Mouse (Mus musculus): ENCODE data around the gene Rnf7. TPM values are rescaled to one million over a fixed set of nuclear protein-coding genes. Genes with fewer than 3 reads are reported as not detected.

The Rnf7 gene
- 199 TPM for polyA plus RNA-seq (2015; fragmentation: Illumina TruSeq; extraction: RNeasy Lipid Tissue Mini Kit (QIAGEN cat#74804); ENCODE audit: low read depth, low replicate concordance)

GRCm38 (mm10) chr9:96478071-96478888 lies at the start of gene Rnf7:
Gene Rnf7, minus strand, starts transcription at chr9:96478675.

DNA sequence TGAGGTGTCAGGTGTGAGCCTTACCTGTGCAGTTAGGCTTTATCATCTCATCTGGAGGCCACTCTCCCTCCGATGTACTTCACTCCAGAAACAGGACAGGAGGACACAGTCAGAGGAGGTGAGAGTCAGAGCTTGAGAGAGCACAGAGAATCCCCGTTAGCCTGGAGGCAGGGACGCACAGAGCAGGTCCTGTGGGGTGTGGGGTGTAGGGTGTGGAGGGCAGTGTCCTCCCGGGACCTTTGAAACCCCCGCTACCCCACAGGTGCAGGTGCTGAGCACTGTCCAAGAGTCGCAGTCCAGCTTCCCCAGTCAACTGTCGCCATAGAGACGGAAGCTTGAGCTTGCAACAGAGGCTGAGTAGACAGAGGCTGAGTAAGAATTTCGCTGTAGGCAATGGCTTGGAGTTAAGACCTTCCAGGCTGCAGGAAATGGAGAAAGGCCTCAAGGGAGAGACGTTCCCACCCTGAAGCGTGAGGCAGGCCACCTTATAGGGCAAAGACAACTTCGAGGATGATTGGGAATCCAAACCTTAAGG lies 46.6 kb upstream of the Rnf7 start, which contains the start of gene Gm28729:
Gm28729 (minus strand) TSS at position 293 of the 535 bp plus-strand sequence.

Other genes starting within 250 kb of the Rnf7 start
- gene Atp1b3, start 114.2 kb downstream of the Rnf7 start, polyA plus RNA-seq (2015; fragmentation: Illumina TruSeq; extraction: RNeasy Lipid Tissue Mini Kit (QIAGEN cat#74804); ENCODE audit: low read depth, low replicate concordance) = 143 TPM
- 0.59 TPM for gene Gm28729, start 46.6 kb upstream of the Rnf7 start, polyA plus RNA-seq (2015; fragmentation: Illumina TruSeq; extraction: RNeasy Lipid Tissue Mini Kit (QIAGEN cat#74804); ENCODE audit: low read depth, low replicate concordance)
- 13.6 TPM for gene Rasa2, start 152.9 kb upstream of the Rnf7 start, polyA plus RNA-seq (2015; fragmentation: Illumina TruSeq; extraction: RNeasy Lipid Tissue Mini Kit (QIAGEN cat#74804); ENCODE audit: low read depth, low replicate concordance)

Data from brain, adult 10 weeks (tissue).